Mouse (Mus musculus) kidney, adult 2 months (tissue): Measurements from ENCODE around the gene Fkbp5. TPM values are rescaled to one million over a fixed set of nuclear protein-coding genes. Genes with fewer than 3 reads are reported as not detected.

Source experiments
- DNase-seq: peaks from one replicate; pipeline ENCODE4 v3.0.0; 2021
- H3K27ac ChIP-seq: fragments of 200-500 bp; 2 replicates; pipeline ENCODE4 v1.5.1; 2012; ENCODE audit warnings: low read depth, low read length, control low read depth, inconsistent platforms; ENCODE audit not compliant: insufficient read depth
- H3K27me3 ChIP-seq: fragments of 200-500 bp; replicated peaks from 2 replicates; pipeline ENCODE4 v1.6.1; 2012; ENCODE audit warnings: mild to moderate bottlenecking, moderate library complexity, low read length, inconsistent platforms; ENCODE audit not compliant: control insufficient read depth, insufficient read depth
- H3K36me3 ChIP-seq: fragments of 200-500 bp; 2 replicates; pipeline ENCODE4 v1.6.1; 2012; ENCODE audit warnings: mild to moderate bottlenecking, moderate library complexity, low read length, inconsistent platforms; ENCODE audit not compliant: control insufficient read depth, insufficient read depth
- H3K4me1 ChIP-seq: fragments of 200-500 bp; 2 replicates; pipeline ENCODE4 v1.6.1; 2011; ENCODE audit warnings: low read length; ENCODE audit not compliant: control insufficient read depth, insufficient read depth
- H3K4me3 ChIP-seq: fragments of 200-500 bp; 2 replicates; pipeline ENCODE4 v1.5.1; 2011; ENCODE audit warnings: mild to moderate bottlenecking, low read depth, low read length, control low read depth; ENCODE audit not compliant: insufficient read depth
- CTCF ChIP-seq: fragments of 200-500 bp; conservative IDR thresholded peaks from 2 replicates; pipeline ENCODE4 v1.5.1; 2011; ENCODE audit warnings: low read depth, mild to moderate bottlenecking, control low read depth, low read length, moderate library complexity, mixed read lengths; ENCODE audit not compliant: insufficient read depth, insufficient read length
- POLR2A ChIP-seq: fragments of 200-500 bp; IDR thresholded peaks from one replicate; pipeline ENCODE4 v1.6.1; 2011; ENCODE audit warnings: low read depth, low read length, control low read depth
- WGBS: fragments of 180-500 bp; shearing (Covaris S2); methylation state at CpG from one replicate; pipeline ENCODE4 v1.1.7; 2018; 5-methylcytosine and 5-hydroxymethylcytosine counted together
- polyA plus RNA-seq: library from polyadenylated mRNA; depleted of rRNA; stranded (reverse); fragments of >200 nt; gene quantifications from 2 replicates; pipeline ENCODE4 v1.2.3, GENCODE M21; 2012

Fkbp5 gene
- polyA plus RNA-seq, 1 experiment = 13.4 TPM

DNA sequence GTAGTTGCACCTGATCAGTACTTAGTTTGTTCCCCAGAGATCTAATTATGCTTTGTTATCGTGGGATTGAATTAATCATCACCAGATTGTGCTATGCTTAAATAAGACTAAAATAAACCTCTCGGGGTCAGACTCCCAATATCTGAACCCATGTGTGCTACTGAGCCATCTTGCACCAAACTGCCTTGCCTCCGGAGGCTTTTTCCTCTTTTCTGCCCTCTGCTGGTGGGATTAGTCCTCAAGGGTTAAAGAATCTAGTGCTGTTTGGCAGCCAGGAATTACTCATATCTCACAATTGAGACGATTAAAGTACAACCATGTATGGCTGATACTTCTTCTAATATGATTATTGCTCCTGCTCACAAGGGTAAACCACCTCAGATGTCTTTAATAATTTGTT is 62.2 kb downstream of the Fkbp5 start:
- H3K27ac ChIP-seq = no peak overlapping the region
- no peaks in the 10 kb centered on the region for H3K27me3 ChIP-seq
- TF ChIP-seq CTCF = peak; percentile 53
- no peak for TF ChIP-seq POLR2A
- no peak overlapping the region for H3K4me3 ChIP-seq
- H3K36me3 ChIP-seq = no peaks in the 10 kb centered on the region
- peak; percentile 77 for DNase-seq
- peaks cover 28% of the 10 kb centered on the region for H3K4me1 ChIP-seq
- WGBS = 40% methylated on average over 4 of the region's 4 CpGs

DNA sequence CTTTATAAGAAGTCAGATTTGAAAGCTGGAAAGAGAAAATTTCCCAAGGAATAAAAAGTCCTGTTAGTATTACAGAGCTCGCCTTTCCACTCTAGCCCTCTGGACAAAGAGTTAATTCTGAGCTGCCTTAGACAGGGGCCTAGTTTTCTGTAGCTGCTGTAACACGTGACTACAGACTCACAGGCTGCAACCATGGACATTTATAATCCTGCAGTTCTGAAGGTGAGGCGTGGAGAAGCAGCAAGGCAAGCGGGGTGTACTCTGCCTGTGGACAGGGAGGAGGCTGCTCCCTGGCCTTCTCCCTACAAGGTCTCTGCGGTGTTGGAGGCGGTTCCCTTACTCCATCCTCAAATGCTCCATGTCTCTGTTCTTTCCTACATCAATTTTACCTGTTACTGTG is 64.4 kb downstream of the Fkbp5 start:
- no peak for TF ChIP-seq POLR2A
- TF ChIP-seq CTCF = no peak
- WGBS = 51% methylated on average over 6 of the region's 6 CpGs
- peak overlapping the region; percentile 71 for H3K27ac ChIP-seq

DNA sequence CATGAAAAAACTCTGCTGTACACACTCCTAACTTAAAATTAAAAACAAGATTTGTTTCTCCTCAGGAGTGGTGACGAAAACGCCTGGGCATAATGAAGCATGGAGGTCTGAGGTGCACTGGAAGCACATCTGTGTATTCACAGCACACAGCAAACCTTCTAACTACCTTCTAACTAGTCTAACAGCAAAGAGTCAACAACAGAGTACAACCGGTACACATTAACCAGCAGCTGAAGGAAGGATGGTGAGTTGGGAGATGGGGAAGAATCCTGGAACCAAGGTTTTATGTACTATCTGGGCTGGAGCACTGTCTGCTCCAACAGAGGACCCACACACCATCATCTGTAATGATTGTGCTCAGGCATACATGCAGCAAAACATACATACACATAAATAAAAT is 65.4 kb downstream of the Fkbp5 start:
- 45% methylated on average over 3 of the region's 3 CpGs for WGBS
- Histone ChIP-seq H3K4me1 (peaks cover 48% of the 10 kb centered on the region), H3K27me3 (no peaks in the 10 kb centered on the region), H3K4me3 (peak overlapping the region; percentile 21; the same call in 1 of the 2 replicates), H3K36me3 (no peaks in the 10 kb centered on the region), H3K27ac (peak overlapping the region; percentile 99)
- TF ChIP-seq POLR2A = no peak
- no peak for TF ChIP-seq CTCF
- DNase-seq = peak; percentile 79

More for the DNA sequence above, 64.4 kb downstream of the Fkbp5 start:
- peaks cover 40% of the 10 kb centered on the region for H3K4me1 ChIP-seq
- no peaks in the 10 kb centered on the region for H3K36me3 ChIP-seq
- no peaks in the 10 kb centered on the region for H3K27me3 ChIP-seq
- H3K4me3 ChIP-seq = no peak overlapping the region
- peak; percentile 59 for DNase-seq

DNA sequence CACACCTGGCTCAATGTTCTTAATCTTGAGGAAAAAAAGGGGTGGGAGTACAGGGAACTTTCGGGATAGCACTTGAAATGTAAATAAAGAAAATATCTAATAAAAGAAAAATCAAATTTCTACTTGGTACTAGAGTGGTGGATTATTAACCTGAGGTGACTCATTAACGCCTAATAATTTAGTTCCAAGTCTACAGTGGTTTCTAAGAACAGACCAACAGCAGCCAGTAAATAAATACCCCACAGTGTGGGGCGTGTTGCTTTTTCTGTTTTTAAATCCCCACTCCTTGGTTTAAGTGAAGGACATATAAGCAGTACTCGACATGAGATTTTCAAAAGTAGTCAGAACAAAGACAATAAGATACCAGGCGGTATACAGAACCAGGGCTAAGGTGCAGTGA is 65.8 kb downstream of the Fkbp5 start:
- TF ChIP-seq CTCF = no peak
- no peak for TF ChIP-seq POLR2A
- H3K4me1 ChIP-seq = peaks cover 51% of the 10 kb centered on the region
- H3K36me3 ChIP-seq = no peaks in the 10 kb centered on the region
- peak; percentile 86 for DNase-seq
- H3K27ac ChIP-seq = peak overlapping the region; percentile 99
- no peak overlapping the region for H3K4me3 ChIP-seq
- WGBS = 40% methylated on average over 5 of the region's 5 CpGs
- no peaks in the 10 kb centered on the region for H3K27me3 ChIP-seq

DNA sequence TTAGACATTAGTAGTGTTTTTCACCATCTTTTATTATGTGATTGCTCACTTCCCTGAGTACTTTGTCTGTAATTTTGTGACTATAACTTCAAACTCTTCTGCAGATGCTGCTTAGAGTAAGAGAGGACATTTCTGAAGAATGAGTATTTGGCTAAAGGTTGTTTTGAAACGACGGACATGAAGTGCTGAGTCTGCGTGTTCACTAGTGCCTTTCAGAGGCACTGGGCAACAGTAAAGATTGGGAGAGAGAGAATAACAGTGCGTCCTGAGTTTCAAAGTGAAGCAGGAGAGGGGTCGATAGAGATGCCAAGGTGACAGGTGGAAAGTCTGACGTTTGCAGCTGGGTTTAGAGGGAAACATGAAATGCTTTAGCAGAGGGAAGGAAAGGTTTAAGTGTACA is 69.1 kb downstream of the Fkbp5 start:
- no peaks in the 10 kb centered on the region for H3K27me3 ChIP-seq
- peak overlapping the region; percentile 87 for H3K27ac ChIP-seq
- 32% methylated on average over 6 of the region's 6 CpGs for WGBS
- peaks cover 50% of the 10 kb centered on the region for H3K4me1 ChIP-seq
- peak; percentile 55 for DNase-seq
- H3K4me3 ChIP-seq = no peak overlapping the region
- no peaks in the 10 kb centered on the region for H3K36me3 ChIP-seq
- TF ChIP-seq CTCF (no peak), POLR2A (no peak)

DNA sequence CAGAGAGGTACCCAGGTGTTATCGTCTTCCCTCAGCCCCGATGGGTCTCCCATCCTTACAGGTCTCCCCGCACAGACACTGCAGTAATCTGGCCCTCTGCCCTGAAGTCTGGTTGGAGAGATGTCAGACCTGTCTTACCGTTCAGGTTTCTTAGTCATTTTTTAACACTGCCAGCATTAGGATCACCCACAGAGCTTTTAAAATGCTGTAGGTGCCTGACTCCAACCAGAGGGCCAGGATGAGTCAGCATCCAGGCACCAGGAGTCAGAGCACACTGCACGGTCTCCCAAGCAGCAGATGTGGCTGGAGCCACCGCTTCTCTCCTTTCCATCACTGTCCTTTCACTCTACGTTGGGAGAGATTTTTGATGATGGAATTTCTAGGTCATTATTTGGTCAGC is 69.5 kb downstream of the Fkbp5 start:
- no peaks in the 10 kb centered on the region for H3K36me3 ChIP-seq
- peaks cover 45% of the 10 kb centered on the region for H3K4me1 ChIP-seq
- TF ChIP-seq POLR2A (no peak), CTCF (no peak)
- 43% methylated on average over 7 of the region's 7 CpGs for WGBS
- DNase-seq = peak; percentile 78
- no peaks in the 10 kb centered on the region for H3K27me3 ChIP-seq
- peak overlapping the region; percentile 59 for H3K27ac ChIP-seq
- H3K4me3 ChIP-seq = no peak overlapping the region

DNA sequence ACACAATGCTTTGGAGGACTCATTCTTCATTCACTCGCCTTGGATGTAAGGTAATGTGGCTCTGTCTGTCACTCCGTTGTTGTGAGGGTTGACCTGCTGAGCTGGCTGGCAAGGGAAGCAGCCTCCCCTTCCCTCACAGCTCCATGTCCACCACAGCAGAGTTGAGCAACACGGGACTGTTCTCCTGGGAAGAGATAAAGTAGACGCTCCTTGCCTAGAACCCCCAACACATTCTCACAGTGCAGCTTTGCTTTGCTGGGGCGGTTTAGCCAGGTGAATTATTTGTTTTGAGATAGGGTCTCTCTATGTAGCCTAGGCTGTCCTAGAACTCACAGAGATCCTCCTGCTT is 70.5 kb downstream of the Fkbp5 start:
- Histone ChIP-seq H3K27me3 (no peaks in the 10 kb centered on the region), H3K27ac (peak overlapping the region; percentile 20), H3K4me3 (no peak overlapping the region), H3K4me1 (peaks cover 38% of the 10 kb centered on the region), H3K36me3 (no peaks in the 10 kb centered on the region)
- DNase-seq = no peak
- 74% methylated on average over 5 of the region's 5 CpGs for WGBS
- TF ChIP-seq CTCF = no peak
- TF ChIP-seq POLR2A = no peak
